Mouse (Mus musculus) cortical plate, adult 2 months (tissue): ENCODE measurements around the gene Dgki.

Experiments
- CTCF ChIP-seq: fragments of 200-500 bp; IDR thresholded peaks from 2 replicates; pipeline ENCODE4 v1.5.1; 2011; ENCODE audit warnings: mild to moderate bottlenecking, control low read depth, low read length; ENCODE audit not compliant: insufficient read depth; ENCODE audit errors: extremely low read depth
- POLR2A ChIP-seq: fragments of 200-500 bp; IDR thresholded peaks from 2 replicates; pipeline ENCODE4 v1.6.1; 2011; ENCODE audit warnings: mild to moderate bottlenecking, low read length, control low read depth; ENCODE audit not compliant: insufficient read depth; ENCODE audit errors: extremely low read depth

GRCm38 (mm10) chr6:37222016-37222415, 78.0 kb downstream of the Dgki start:
- TF ChIP-seq CTCF, result peak; percentile 3; the same call in 1 of the 2 replicates
- no peak for TF ChIP-seq POLR2A
